15 mouse cellular contexts compared by ENCODE assay signal in the genomic region with DNA sequence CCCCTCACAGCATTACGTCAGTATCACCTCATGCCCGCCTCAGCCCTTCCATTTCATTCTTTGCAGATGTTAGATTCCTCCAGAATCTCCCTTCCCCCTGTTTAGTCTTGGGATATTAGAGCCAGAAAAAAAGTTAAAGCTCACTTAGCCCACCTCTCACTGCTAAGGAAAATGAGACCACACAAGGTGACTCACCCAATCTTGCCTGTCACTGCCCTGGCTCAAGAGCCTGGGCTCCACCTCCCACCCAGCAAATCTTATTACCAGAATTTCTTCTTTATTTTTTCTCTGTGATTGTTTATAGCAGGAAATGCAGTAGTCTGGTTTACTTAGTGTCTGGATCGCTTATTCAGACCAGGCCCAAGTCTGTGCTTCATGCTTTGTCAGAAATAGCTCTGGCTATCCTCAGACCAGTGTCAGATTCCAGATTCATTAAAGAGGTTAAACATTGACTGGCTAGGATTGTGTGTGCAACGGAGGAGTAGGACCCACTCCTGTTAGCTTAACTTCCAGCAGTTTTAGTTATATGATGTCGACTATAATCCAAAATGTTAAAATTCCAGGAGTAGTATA.
DNase-seq lines count a peak whose midpoint lies in the region; ATAC-seq and TF ChIP-seq lines count a peak whose summit lies in the region.
"Had no signal": no experiment of that assay in that cellular context is flagged by ENCODE, and none has a peak within 500 bp of the region (broad histone marks: within the 10 kb centered on the region; RNA-seq: fewer than 3 reads in every experiment).

No protein-coding gene starts in this region.

- H3K36me3 ChIP-seq in heart, embryonic 10.5 days = no peaks in the 10 kb centered on the region
- no peaks in the 10 kb centered on the region for H3K36me3 ChIP-seq in stomach, embryonic 14.5 days (ENCODE audit: control insufficient read depth, insufficient read depth, low read length)
- no peaks in the 10 kb centered on the region for H3K36me3 ChIP-seq in stomach, postnatal 0 days (ENCODE audit: control insufficient read depth, insufficient read depth, low read length)
- H3K36me3 ChIP-seq in forebrain, postnatal 0 days (ENCODE audit: insufficient read depth) = no peaks in the 10 kb centered on the region
- H3K36me3 ChIP-seq: embryonic facial prominence, embryonic 15.5 days; forebrain, embryonic 12.5 days; hindbrain, embryonic 13.5 days; neural tube, embryonic 13.5 days had no signal

- WGBS in heart, embryonic 10.5 days = 70% methylated on average over 5 of the region's 5 CpGs
- WGBS in stomach, embryonic 14.5 days = 50% methylated on average over 5 of the region's 5 CpGs
- WGBS in stomach, postnatal 0 days = 50% methylated on average over 5 of the region's 5 CpGs
- 86% methylated on average over 5 of the region's 5 CpGs for WGBS in forebrain, postnatal 0 days

- 0 out of 2 replicates have a peak overlapping the region, but pooled peaks have one; percentile 62 for H3K27ac ChIP-seq in heart, embryonic 10.5 days
- H3K27ac ChIP-seq in stomach, embryonic 14.5 days (ENCODE audit: low read length) = no peak overlapping the region
- H3K27ac ChIP-seq in stomach, postnatal 0 days (replicated peaks) = no peak overlapping the region
- H3K27ac ChIP-seq in forebrain, postnatal 0 days (ENCODE audit: low read depth, low read length) = no peak overlapping the region
- H3K27ac ChIP-seq: embryonic facial prominence, embryonic 15.5 days; forebrain, embryonic 12.5 days; hindbrain, embryonic 13.5 days; neural tube, embryonic 13.5 days had no signal

- H3K4me2 ChIP-seq in stomach, embryonic 14.5 days (replicated peaks; ENCODE audit: low read depth, low read length) = no peak overlapping the region
- no peak overlapping the region for H3K4me2 ChIP-seq in stomach, postnatal 0 days (replicated peaks; ENCODE audit: low read depth)
- H3K4me2 ChIP-seq in forebrain, postnatal 0 days (ENCODE audit: low read depth) = no peak overlapping the region
- H3K4me2 ChIP-seq: embryonic facial prominence, embryonic 15.5 days; forebrain, embryonic 12.5 days; hindbrain, embryonic 13.5 days; neural tube, embryonic 13.5 days had no signal

- peaks cover 58% of the 10 kb centered on the region for H3K4me1 ChIP-seq in heart, embryonic 10.5 days
- 0 out of 2 replicates have a peak, but pooled peaks cover 3% of the 10 kb centered on the region for H3K4me1 ChIP-seq in stomach, embryonic 14.5 days (ENCODE audit: control insufficient read depth, insufficient read depth, low read length)
- H3K4me1 ChIP-seq in stomach, postnatal 0 days (replicated peaks; ENCODE audit: control insufficient read depth, insufficient read depth) = no peaks in the 10 kb centered on the region
- H3K4me1 ChIP-seq in forebrain, postnatal 0 days (ENCODE audit: insufficient read depth) = no peaks in the 10 kb centered on the region
- H3K4me1 ChIP-seq: embryonic facial prominence, embryonic 15.5 days had no signal

- intact Hi-C loops in heart, postnatal 14 days (cut with DNase I) = no loop called here
- intact Hi-C loops in left cerebral cortex, postnatal 4 days (cut with DNase I) = no loop called here

- DNase-seq in heart, embryonic 10.5 days (ENCODE audit: low spot score) = no peak
- no peak for DNase-seq in heart, postnatal 14 days
- no peak for DNase-seq in stomach, postnatal 0 days (ENCODE audit: low spot score)
- DNase-seq in kidney, postnatal 14 days = peak; percentile 30
- DNase-seq in thymus, adult 18-20 months = no peak
- DNase-seq in forebrain, postnatal 0 days = no peak
- DNase-seq in left cerebral cortex, postnatal 4 days = no peak
- DNase-seq: heart, adult 18-20 months; lung, postnatal 10 days; thymus, postnatal 14 days had no signal

- no peak overlapping the region for H3K4me3 ChIP-seq in heart, embryonic 10.5 days
- no peak overlapping the region for H3K4me3 ChIP-seq in stomach, embryonic 14.5 days (ENCODE audit: low read depth, low read length)
- no peak overlapping the region for H3K4me3 ChIP-seq in stomach, postnatal 0 days (ENCODE audit: low read depth, low read length)
- H3K4me3 ChIP-seq in forebrain, postnatal 0 days (ENCODE audit: low read depth, low read length) = no peak overlapping the region
- H3K4me3 ChIP-seq: embryonic facial prominence, embryonic 15.5 days; forebrain, embryonic 12.5 days; hindbrain, embryonic 13.5 days; neural tube, embryonic 13.5 days had no signal

- no peaks in the 10 kb centered on the region for H3K27me3 ChIP-seq in heart, embryonic 10.5 days (ENCODE audit: insufficient read depth, poor library complexity, severe bottlenecking)
- H3K27me3 ChIP-seq in stomach, embryonic 14.5 days (ENCODE audit: control insufficient read depth, insufficient read depth, low read length) = no peaks in the 10 kb centered on the region
- no peaks in the 10 kb centered on the region for H3K27me3 ChIP-seq in stomach, postnatal 0 days (ENCODE audit: control insufficient read depth, insufficient read depth, low read length)
- no peaks in the 10 kb centered on the region for H3K27me3 ChIP-seq in forebrain, postnatal 0 days (ENCODE audit: insufficient read depth, low read length)
- H3K27me3 ChIP-seq: embryonic facial prominence, embryonic 15.5 days; forebrain, embryonic 12.5 days; hindbrain, embryonic 13.5 days; neural tube, embryonic 13.5 days had no signal

- ATAC-seq in stomach, embryonic 14.5 days (ENCODE audit: insufficient number of reproducible peaks, insufficient read depth, low FRiP score, low read depth) = peak; percentile 50
- ATAC-seq in stomach, postnatal 0 days (ENCODE audit: low FRiP score, low TSS enrichment) = no peak
- no peak for ATAC-seq in forebrain, postnatal 0 days

- TF ChIP-seq CTCF in stomach, postnatal 0 days (IDR thresholded peaks at IDR 0.05; ENCODE audit: low read depth) = no peak
- no peak for TF ChIP-seq CTCF in forebrain, postnatal 0 days (IDR thresholded peaks at IDR 0.05; ENCODE audit: low read depth)

- TF ChIP-seq EP300 in stomach, postnatal 0 days (optimal IDR thresholded peaks at IDR 0.05) = no peak

- no peak overlapping the region for H3K9ac ChIP-seq in stomach, embryonic 14.5 days (replicated peaks; ENCODE audit: low read depth, low read length)
- no peak overlapping the region for H3K9ac ChIP-seq in stomach, postnatal 0 days (ENCODE audit: low read length)
- H3K9ac ChIP-seq in forebrain, postnatal 0 days = no peak overlapping the region
- H3K9ac ChIP-seq: embryonic facial prominence, embryonic 15.5 days; forebrain, embryonic 12.5 days; hindbrain, embryonic 13.5 days; neural tube, embryonic 13.5 days had no signal

- no peaks in the 10 kb centered on the region for H3K9me3 ChIP-seq in heart, embryonic 10.5 days
- no peaks in the 10 kb centered on the region for H3K9me3 ChIP-seq in stomach, embryonic 14.5 days (ENCODE audit: control insufficient read depth, low read depth, low read length)
- no peaks in the 10 kb centered on the region for H3K9me3 ChIP-seq in stomach, postnatal 0 days (ENCODE audit: control insufficient read depth, low read length)
- H3K9me3 ChIP-seq in forebrain, postnatal 0 days (ENCODE audit: low read length) = no peaks in the 10 kb centered on the region
- H3K9me3 ChIP-seq: embryonic facial prominence, embryonic 15.5 days; forebrain, embryonic 12.5 days; hindbrain, embryonic 13.5 days; neural tube, embryonic 13.5 days had no signal
